Mouse (Mus musculus): ENCODE measurements around the gene Lsamp. TPM values are rescaled to one million over a fixed set of nuclear protein-coding genes. Genes with fewer than 3 reads are reported as not detected.

Lsamp gene
- polyA plus RNA-seq (2012; rRNA removed) = 0.04 and 0.06 TPM in 2 replicates

- Histone ChIP-seq H3K4me3 (ENCODE audit: extremely low read depth, insufficient read depth, insufficient read length) (no peak within 1 kb of the TSS), H3K36me3 (ENCODE audit: control insufficient read depth, insufficient read depth, low read length) (no peaks in the 10 kb centered on the region), H3K27ac (ENCODE audit: insufficient read depth, low read length) (no peak within 1 kb of the TSS), H3K4me1 (ENCODE audit: control insufficient read depth, insufficient read depth, insufficient read length) (no peaks in the 10 kb centered on the region; the same call in 1 of the 2 replicates), H3K27me3 (ENCODE audit: control insufficient read depth, insufficient read depth, low read length) (no peaks in the 10 kb centered on the region)
- TF ChIP-seq CTCF (IDR thresholded peaks at IDR 0.05; ENCODE audit: extremely low read depth, insufficient read depth, insufficient read length, insufficient replicate concordance) (no peak), POLR2A (IDR thresholded peaks at IDR 0.05; ENCODE audit: low read depth, low read length) (no peak)
- no peak for DNase-seq (ENCODE audit: low read depth in 1 of 2, low spot score in 2 of 2)
- WGBS = 6% methylated on average over 24 of the region's 24 CpGs
These were observed at the start of gene Lsamp for GRCm38 (mm10) chr16:39984205-39984634. Gene Lsamp (plus strand): TSS chr16:39984361.

DNA sequence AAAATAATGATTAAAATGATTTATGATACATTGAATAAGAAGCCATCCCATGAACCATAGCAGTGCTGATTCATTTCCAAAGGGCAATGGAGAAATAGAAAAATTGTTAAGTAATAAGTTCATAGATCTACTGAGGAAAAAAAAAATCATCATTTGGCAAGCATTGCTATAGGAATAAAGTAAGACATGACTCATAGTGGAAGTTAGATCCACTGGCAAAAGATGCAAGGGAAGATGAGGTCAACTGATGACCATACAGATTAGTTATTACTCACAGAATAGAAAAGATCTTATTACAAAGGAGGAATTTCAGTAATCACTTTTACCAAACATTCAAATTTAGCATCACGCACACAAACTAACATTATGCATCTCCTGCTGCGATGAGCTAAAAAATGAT, 26.5 kb upstream of the Lsamp start:
- H3K4me3 ChIP-seq (ENCODE audit: extremely low read depth, insufficient read depth, insufficient read length) = no peak overlapping the region
- H3K27me3 ChIP-seq (ENCODE audit: control insufficient read depth, insufficient read depth, low read length) = no peaks in the 10 kb centered on the region
- 98% methylated on average over 2 of the region's 2 CpGs for WGBS
- no peaks in the 10 kb centered on the region for H3K36me3 ChIP-seq (ENCODE audit: control insufficient read depth, insufficient read depth, low read length)
- no peak for TF ChIP-seq CTCF (IDR thresholded peaks at IDR 0.05; ENCODE audit: extremely low read depth, insufficient read depth, insufficient read length, insufficient replicate concordance)
- H3K27ac ChIP-seq (ENCODE audit: insufficient read depth, low read length) = no peak overlapping the region
- H3K4me1 ChIP-seq (ENCODE audit: control insufficient read depth, insufficient read depth, insufficient read length) = no peaks in the 10 kb centered on the region
- DNase-seq (ENCODE audit: low read depth in 1 of 2, low spot score in 2 of 2) = no peak

- Histone ChIP-seq H3K27me3 (ENCODE audit: control insufficient read depth, insufficient read depth, low read length) (no peaks in the 10 kb centered on the region), H3K4me1 (ENCODE audit: control insufficient read depth, insufficient read depth, insufficient read length) (no peaks in the 10 kb centered on the region), H3K27ac (ENCODE audit: insufficient read depth, low read length) (no peak overlapping the region), H3K36me3 (ENCODE audit: control insufficient read depth, insufficient read depth, low read length) (no peaks in the 10 kb centered on the region), H3K4me3 (ENCODE audit: extremely low read depth, insufficient read depth, insufficient read length) (no peak overlapping the region)
- no peak for TF ChIP-seq CTCF (IDR thresholded peaks at IDR 0.05; ENCODE audit: extremely low read depth, insufficient read depth, insufficient read length, insufficient replicate concordance)
- TF ChIP-seq POLR2A (IDR thresholded peaks at IDR 0.05; ENCODE audit: low read depth, low read length) = no peak
- no peak for DNase-seq (ENCODE audit: low read depth in 1 of 2, low spot score in 2 of 2)
- 73% methylated on average over 1 of the region's 1 CpGs for WGBS
These were observed 11.4 kb upstream of the Lsamp start for GRCm38 (mm10) chr16:39972712-39973111.

DNA sequence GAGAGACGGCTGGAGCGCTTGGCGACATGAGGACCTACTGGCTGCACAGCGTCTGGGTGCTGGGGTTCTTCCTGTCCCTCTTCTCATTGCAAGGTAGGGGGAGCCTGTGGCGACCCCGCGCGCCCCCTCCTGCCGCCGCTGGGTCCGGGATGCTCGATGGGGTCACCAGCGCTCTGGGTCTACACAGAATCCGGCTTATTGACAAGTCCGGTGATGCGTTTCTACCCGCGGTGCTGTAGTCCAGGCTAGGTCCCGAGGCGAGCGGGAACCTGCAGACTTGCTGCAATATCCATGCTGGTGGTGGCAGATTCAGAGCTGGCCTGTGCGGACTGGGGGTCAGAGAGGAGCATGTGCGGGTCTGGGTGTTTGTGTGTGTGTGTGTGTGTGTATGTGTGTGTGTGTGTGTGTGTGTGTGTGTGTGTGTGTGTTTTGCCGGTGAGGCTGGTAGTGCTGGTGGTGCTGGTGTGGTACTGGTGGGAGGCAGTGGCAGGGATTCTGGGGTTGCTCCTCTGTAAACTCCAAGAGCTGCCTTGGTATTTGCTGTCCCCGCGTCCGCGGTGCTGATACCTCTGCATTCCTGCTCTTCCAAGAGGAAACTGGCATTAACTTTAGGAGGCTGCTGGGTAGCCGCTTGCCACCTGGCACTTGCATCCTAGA, 602 bp downstream of the Lsamp start:
- no peaks in the 10 kb centered on the region for H3K36me3 ChIP-seq (ENCODE audit: control insufficient read depth, insufficient read depth, low read length)
- H3K4me1 ChIP-seq (ENCODE audit: control insufficient read depth, insufficient read depth, insufficient read length) = no peaks in the 10 kb centered on the region; the same call in 1 of the 2 replicates
- H3K27ac ChIP-seq (ENCODE audit: insufficient read depth, low read length) = no peak overlapping the region
- 7% methylated on average over 29 of the region's 29 CpGs for WGBS
- no peak overlapping the region for H3K4me3 ChIP-seq (ENCODE audit: extremely low read depth, insufficient read depth, insufficient read length)
- DNase-seq (ENCODE audit: low read depth in 1 of 2, low spot score in 2 of 2) = no peak
- TF ChIP-seq CTCF (IDR thresholded peaks at IDR 0.05; ENCODE audit: extremely low read depth, insufficient read depth, insufficient read length, insufficient replicate concordance) = no peak
- no peak for TF ChIP-seq POLR2A (IDR thresholded peaks at IDR 0.05; ENCODE audit: low read depth, low read length)
- no peaks in the 10 kb centered on the region for H3K27me3 ChIP-seq (ENCODE audit: control insufficient read depth, insufficient read depth, low read length)

- 44% methylated on average over 2 of the region's 2 CpGs for WGBS
- TF ChIP-seq CTCF (IDR thresholded peaks at IDR 0.05; ENCODE audit: extremely low read depth, insufficient read depth, insufficient read length, insufficient replicate concordance) (no peak), POLR2A (IDR thresholded peaks at IDR 0.05; ENCODE audit: low read depth, low read length) (no peak)
- no peak overlapping the region for H3K27ac ChIP-seq (ENCODE audit: insufficient read depth, low read length)
These were observed 4.3 kb downstream of the Lsamp start for GRCm38 (mm10) chr16:39988466-39988865.

DNA sequence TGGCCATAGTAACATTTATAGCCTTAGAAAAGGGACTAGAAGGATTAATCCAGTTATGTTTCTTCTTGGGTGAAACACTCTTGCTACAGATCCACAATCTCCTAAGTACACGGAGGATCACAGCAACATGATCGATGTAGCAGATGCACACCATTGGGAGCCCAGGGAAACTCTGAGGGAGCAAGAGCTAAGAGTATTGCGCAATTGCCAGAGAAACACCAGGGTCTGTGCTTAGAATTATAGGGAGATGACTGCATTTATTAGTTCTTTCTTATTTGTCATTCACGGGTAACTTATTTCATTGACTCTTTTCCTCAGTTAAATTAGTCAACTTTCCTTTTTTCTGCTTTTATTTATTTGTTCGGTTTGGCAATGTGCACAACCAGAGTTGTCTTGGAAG, 10.7 kb downstream of the Lsamp start:
- Histone ChIP-seq H3K4me1 (ENCODE audit: control insufficient read depth, insufficient read depth, insufficient read length) (no peaks in the 10 kb centered on the region), H3K27me3 (ENCODE audit: control insufficient read depth, insufficient read depth, low read length) (no peaks in the 10 kb centered on the region), H3K27ac (ENCODE audit: insufficient read depth, low read length) (no peak overlapping the region), H3K4me3 (ENCODE audit: extremely low read depth, insufficient read depth, insufficient read length) (no peak overlapping the region), H3K36me3 (ENCODE audit: control insufficient read depth, insufficient read depth, low read length) (no peaks in the 10 kb centered on the region)
- WGBS = 90% methylated on average over 5 of the region's 5 CpGs
- DNase-seq (ENCODE audit: low read depth in 1 of 2, low spot score in 2 of 2) = no peak
- no peak for TF ChIP-seq CTCF (IDR thresholded peaks at IDR 0.05; ENCODE audit: extremely low read depth, insufficient read depth, insufficient read length, insufficient replicate concordance)
- no peak for TF ChIP-seq POLR2A (IDR thresholded peaks at IDR 0.05; ENCODE audit: low read depth, low read length)

More at GRCm38 (mm10) chr16:39988466-39988865, 4.3 kb downstream of the Lsamp start:
- no peaks in the 10 kb centered on the region for H3K27me3 ChIP-seq (ENCODE audit: control insufficient read depth, insufficient read depth, low read length)
- no peaks in the 10 kb centered on the region for H3K36me3 ChIP-seq (ENCODE audit: control insufficient read depth, insufficient read depth, low read length)
- no peaks in the 10 kb centered on the region; the same call in 1 of the 2 replicates for H3K4me1 ChIP-seq (ENCODE audit: control insufficient read depth, insufficient read depth, insufficient read length)
- H3K4me3 ChIP-seq (ENCODE audit: extremely low read depth, insufficient read depth, insufficient read length) = no peak overlapping the region
- DNase-seq (ENCODE audit: low read depth in 1 of 2, low spot score in 2 of 2) = no peak

DNA sequence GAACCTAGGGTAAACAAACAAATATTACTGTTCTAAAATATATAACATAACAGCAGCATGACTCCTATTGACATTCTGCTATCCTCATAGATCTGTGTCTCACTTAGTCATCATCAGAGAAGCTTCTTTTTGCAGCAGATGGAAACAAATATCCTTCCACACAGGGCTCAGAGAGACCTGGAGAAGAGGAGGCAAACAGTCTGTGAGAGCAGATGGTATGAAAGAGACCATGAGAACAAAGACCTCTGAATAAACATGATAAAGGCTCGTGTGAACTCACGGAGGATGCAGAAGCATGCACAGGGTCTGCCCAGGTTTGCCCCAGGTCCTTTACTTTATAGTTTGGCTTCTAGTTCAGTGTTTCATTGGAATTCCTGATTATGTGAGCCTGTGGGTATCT, 24.6 kb downstream of the Lsamp start:
- TF ChIP-seq POLR2A (IDR thresholded peaks at IDR 0.05; ENCODE audit: low read depth, low read length) = no peak
- Histone ChIP-seq H3K4me3 (ENCODE audit: extremely low read depth, insufficient read depth, insufficient read length) (no peak overlapping the region), H3K27me3 (ENCODE audit: control insufficient read depth, insufficient read depth, low read length) (no peaks in the 10 kb centered on the region), H3K4me1 (ENCODE audit: control insufficient read depth, insufficient read depth, insufficient read length) (no peaks in the 10 kb centered on the region), H3K36me3 (ENCODE audit: control insufficient read depth, insufficient read depth, low read length) (no peaks in the 10 kb centered on the region), H3K27ac (ENCODE audit: insufficient read depth, low read length) (no peak overlapping the region)
- no peak for DNase-seq (ENCODE audit: low read depth in 1 of 2, low spot score in 2 of 2)
- 87% methylated on average over 2 of the region's 2 CpGs for WGBS
